Mouse (Mus musculus) ES-Bruce4 (cell line): ENCODE data around the gene Axdnd1.

ENCODE experiments used
- CTCF ChIP-seq: IDR thresholded peaks from one replicate; pipeline ENCODE4 v1.8.1; 2011; ENCODE audit warnings: low read depth, low read length
- POLR2A ChIP-seq: IDR thresholded peaks from one replicate; pipeline ENCODE4 v1.8.1; 2011; ENCODE audit warnings: low read length; ENCODE audit not compliant: insufficient read depth

DNA sequence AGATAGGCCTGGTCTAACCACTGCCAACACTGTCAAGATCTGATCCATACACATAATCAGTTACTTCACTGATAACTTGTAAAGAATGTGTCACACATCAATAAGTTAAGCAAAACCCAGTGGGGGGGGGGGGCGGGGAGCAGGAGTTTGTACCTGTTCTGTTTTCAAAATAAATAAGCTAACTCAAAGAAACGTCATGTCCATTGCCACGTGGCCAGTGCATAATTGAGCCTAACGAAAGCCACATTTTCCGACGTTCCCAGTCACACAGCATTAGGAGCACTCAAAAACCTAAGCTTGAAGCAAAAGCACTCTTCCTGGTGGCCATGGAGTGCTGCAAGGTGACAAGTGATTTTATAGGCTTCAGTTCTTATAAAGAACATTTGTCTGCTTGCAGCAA is 40.1 kb upstream of the Axdnd1 start:
- TF ChIP-seq CTCF, result no peak
- TF ChIP-seq POLR2A, result no peak
